Mouse (Mus musculus): Measurements from ENCODE around the gene Vldlr. TPM values are rescaled to one million over a fixed set of nuclear protein-coding genes. Genes with fewer than 3 reads are reported as not detected.

Vldlr gene
- not detected in 2 replicates for polyA plus RNA-seq (2012)

DNA sequence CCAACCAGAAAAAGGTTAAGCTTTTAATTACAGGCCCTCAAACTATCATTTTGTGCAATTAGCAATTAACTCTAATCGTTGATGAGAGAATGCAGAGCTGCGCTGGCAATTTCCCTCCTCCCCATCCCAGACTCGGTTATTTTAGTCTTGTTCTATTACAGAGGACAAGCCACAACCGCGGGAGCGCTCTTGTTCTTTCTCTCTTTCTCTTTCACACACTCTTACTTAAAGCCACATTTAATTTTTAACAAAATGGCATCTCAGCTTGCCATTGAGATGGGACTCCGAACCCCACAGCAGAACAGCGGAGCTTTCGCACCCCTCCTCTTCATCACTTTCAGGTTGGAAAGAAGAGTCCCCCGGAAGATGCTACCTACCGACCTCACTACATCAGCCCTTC is at the start of gene Vldlr:
Gene Vldlr (plus strand): TSS at position 167 of the 400 bp plus-strand sequence.
- no peaks in the 10 kb centered on the region for H3K9me3 ChIP-seq (ENCODE audit: control insufficient read depth, low read length)
- H3K27me3 ChIP-seq (ENCODE audit: control insufficient read depth), result peaks cover 41% of the 10 kb centered on the region
- no peaks in the 10 kb centered on the region for H3K36me3 ChIP-seq (ENCODE audit: control insufficient read depth)
- no peaks in the 10 kb centered on the region for H3K4me1 ChIP-seq (ENCODE audit: control insufficient read depth)
- TF ChIP-seq TAL1 (IDR thresholded peaks at IDR 0.05; ENCODE audit: low read length) (no peak), GATA1 (IDR thresholded peaks at IDR 0.05; ENCODE audit: low read length) (no peak)
- H3K4me3 ChIP-seq (replicated peaks), result peak within 1 kb of the TSS; percentile 53

DNA sequence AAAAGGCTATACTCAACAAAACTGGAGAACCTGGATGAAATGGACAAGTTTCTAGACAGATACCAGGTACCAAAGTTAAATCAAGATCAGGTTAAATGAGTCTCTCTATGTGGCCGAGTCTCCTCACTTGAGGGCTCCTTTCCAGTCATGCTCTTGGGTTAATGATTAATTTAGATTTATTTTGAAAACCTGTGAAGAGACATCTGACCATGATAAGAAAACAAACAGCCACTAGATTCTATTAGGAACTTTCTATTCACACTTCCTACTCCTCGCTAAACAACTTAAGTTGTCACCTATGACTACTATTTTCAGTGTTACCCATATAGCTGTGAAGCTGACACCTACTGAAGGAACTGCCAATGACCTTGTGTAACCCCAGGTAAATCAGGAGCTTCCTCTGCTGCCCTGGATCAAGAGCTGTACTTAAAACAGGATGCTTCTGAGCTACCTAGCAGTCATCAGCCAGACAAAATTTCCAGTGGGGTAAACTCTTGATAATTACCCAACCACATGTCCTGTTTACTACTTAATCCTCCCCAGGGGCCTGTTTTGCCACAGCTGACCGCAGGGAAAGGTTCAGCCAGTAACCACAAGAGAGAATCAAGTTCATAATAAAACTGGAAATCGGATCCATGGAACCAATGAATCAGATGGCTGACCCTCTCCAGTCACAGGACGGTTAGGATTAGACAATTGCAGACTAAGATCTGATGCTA is 48.5 kb upstream of the Vldlr start:
- TF ChIP-seq GATA1 (IDR thresholded peaks at IDR 0.05; ENCODE audit: low read length) (no peak), TAL1 (IDR thresholded peaks at IDR 0.05; ENCODE audit: low read length) (no peak)
- Histone ChIP-seq H3K27me3 (ENCODE audit: control insufficient read depth) (no peaks in the 10 kb centered on the region), H3K4me1 (ENCODE audit: control insufficient read depth) (no peaks in the 10 kb centered on the region), H3K4me3 (replicated peaks) (no peak overlapping the region), H3K9me3 (ENCODE audit: control insufficient read depth, low read length) (no peaks in the 10 kb centered on the region), H3K36me3 (ENCODE audit: control insufficient read depth) (no peaks in the 10 kb centered on the region)

DNA sequence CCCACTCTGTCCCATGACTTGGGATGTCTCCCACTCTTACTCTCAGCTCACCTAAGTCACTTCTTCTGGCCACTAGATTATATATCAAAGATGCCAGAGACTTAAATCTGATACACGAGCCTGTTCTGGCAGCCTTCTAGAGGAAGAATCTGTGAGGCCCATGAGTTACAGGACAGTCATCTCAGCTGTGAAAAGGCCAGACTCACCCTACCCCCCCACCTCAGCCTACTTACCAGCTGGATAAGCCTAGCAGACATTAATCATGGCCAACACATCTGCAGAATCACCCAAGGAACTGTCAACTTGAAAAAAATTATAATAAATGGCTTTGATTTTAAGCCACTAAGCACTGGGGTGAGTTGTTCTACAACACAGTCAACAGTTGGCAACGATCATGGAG is 42.4 kb upstream of the Vldlr start:
- Histone ChIP-seq H3K4me1 (ENCODE audit: control insufficient read depth) (no peaks in the 10 kb centered on the region), H3K27me3 (ENCODE audit: control insufficient read depth) (no peaks in the 10 kb centered on the region), H3K4me3 (replicated peaks) (no peak overlapping the region), H3K36me3 (ENCODE audit: control insufficient read depth) (no peaks in the 10 kb centered on the region), H3K9me3 (ENCODE audit: control insufficient read depth, low read length) (no peaks in the 10 kb centered on the region)
- TF ChIP-seq TAL1 (IDR thresholded peaks at IDR 0.05; ENCODE audit: low read length), result no peak

DNA sequence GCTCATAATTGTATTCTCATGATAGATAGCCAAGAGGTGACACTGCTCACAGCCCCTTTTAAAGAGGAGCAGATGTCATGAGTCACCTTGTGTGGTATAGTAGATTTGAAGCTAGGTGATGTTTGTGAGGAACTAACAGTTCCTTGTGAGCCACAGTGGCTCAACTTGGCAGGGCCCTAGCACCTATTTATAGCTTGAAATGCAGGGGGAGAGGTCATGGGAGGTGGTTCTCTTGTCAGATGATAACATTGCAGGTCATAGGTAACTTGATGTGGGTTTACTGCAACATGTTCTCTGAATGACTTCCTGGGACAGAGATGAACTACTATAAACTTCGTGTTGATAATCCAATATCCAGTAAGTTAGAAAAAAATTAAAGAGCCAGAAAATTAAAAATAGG is 40.7 kb upstream of the Vldlr start:
- H3K4me3 ChIP-seq (replicated peaks), result no peak overlapping the region
- no peaks in the 10 kb centered on the region for H3K27me3 ChIP-seq (ENCODE audit: control insufficient read depth)
- H3K9me3 ChIP-seq (ENCODE audit: control insufficient read depth, low read length), result no peaks in the 10 kb centered on the region
- no peaks in the 10 kb centered on the region for H3K4me1 ChIP-seq (ENCODE audit: control insufficient read depth)
- TF ChIP-seq GATA1 (IDR thresholded peaks at IDR 0.05; ENCODE audit: low read length), result no peak
- TF ChIP-seq TAL1 (IDR thresholded peaks at IDR 0.05; ENCODE audit: low read length), result no peak
- H3K36me3 ChIP-seq (ENCODE audit: control insufficient read depth), result no peaks in the 10 kb centered on the region

DNA sequence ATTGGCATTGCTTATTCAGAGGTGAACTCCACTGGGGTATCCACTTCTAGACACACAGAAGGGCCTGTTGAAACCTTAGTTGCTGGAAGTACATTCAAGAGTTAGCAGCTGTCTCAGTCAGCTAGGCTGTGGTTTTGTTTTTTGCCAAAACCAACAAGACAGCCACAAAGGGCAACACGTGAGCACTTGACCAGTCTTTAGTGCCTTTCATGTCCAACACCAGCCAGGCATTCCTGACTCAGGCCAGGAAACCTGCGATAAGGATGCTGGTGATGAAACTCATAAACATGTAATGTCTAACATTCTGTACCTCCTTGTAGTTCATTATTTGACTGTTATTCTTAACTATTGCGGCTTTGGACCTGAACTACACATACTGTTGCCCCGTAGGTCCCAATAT is 39.7 kb upstream of the Vldlr start:
- Histone ChIP-seq H3K36me3 (ENCODE audit: control insufficient read depth) (no peaks in the 10 kb centered on the region), H3K4me3 (replicated peaks) (no peak overlapping the region), H3K27me3 (ENCODE audit: control insufficient read depth) (no peaks in the 10 kb centered on the region), H3K9me3 (ENCODE audit: control insufficient read depth, low read length) (no peaks in the 10 kb centered on the region), H3K4me1 (ENCODE audit: control insufficient read depth) (no peaks in the 10 kb centered on the region)
- TF ChIP-seq TAL1 (IDR thresholded peaks at IDR 0.05; ENCODE audit: low read length) (no peak), GATA1 (IDR thresholded peaks at IDR 0.05; ENCODE audit: low read length) (no peak)

DNA sequence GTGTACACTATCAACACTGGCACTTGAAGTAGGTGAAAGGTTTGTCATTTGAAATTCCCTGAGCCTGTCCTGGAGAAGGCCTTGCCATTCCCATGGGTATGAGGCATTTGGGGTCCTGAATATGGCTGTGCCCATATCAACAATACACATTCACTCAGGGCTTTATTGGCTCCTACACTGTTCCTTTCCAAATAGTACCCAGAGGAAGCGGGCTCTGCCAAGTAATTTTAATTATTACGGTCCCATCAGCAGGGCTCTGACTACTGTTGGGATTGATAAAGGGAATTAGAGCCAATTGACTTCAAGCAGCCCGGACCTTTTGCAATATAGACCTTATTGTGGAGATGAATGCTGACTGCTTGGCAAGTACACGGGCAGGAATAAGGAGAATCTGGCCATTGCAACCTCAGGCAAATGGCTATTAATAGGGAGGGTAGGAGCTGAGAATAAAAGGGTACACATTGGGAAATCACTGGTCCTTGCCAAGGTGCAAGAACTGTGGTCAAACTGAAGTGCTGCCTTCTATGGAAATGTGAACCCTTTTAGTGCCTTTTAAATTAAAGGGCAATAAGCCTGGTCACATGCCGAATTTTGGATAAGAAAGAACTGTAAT is 38.0 kb upstream of the Vldlr start:
- Histone ChIP-seq H3K4me1 (ENCODE audit: control insufficient read depth) (no peaks in the 10 kb centered on the region), H3K9me3 (ENCODE audit: control insufficient read depth, low read length) (no peaks in the 10 kb centered on the region), H3K4me3 (replicated peaks) (no peak overlapping the region), H3K36me3 (ENCODE audit: control insufficient read depth) (no peaks in the 10 kb centered on the region), H3K27me3 (ENCODE audit: control insufficient read depth) (no peaks in the 10 kb centered on the region)
- TF ChIP-seq TAL1 (IDR thresholded peaks at IDR 0.05; ENCODE audit: low read length), result no peak
- no peak for TF ChIP-seq GATA1 (IDR thresholded peaks at IDR 0.05; ENCODE audit: low read length)

DNA sequence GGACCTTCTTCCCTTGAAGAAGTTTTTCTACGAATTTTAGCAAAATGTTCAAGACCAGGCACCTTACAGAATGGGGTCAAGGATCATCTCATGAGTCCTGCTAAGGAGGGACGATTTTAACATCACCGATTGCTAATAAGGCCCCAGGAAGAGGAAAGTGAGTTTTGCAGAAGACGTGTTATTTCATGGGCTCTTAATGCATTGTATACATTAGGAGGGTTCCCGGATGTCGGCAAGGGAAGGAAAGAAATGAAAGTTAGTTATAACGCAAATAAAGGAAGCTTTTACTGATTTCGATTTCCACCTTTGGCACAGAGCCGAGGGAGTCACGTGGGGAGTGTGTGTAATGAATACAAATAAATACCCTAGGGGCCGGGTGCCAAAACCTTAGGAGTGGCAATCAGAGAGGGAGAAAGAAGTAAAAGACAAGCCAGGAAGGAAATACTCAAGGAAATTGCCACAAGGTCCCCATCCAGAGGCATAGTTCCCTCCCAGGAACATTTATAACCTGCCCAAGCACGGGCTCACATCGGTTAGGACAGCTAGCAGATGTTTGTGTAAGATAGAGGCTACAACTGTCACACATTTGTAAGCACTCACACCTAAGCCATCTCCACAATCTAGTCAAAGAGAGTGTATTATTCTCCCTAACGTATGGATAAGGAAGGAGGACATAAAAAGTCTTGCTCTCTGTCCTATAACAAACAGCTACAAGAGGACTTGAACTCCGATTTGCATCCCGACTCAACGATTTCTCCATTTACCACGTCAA is 35.7 kb upstream of the Vldlr start:
- H3K4me1 ChIP-seq (ENCODE audit: control insufficient read depth), result no peaks in the 10 kb centered on the region
- H3K9me3 ChIP-seq (ENCODE audit: control insufficient read depth, low read length), result no peaks in the 10 kb centered on the region
- TF ChIP-seq TAL1 (IDR thresholded peaks at IDR 0.05; ENCODE audit: low read length) (no peak), GATA1 (IDR thresholded peaks at IDR 0.05; ENCODE audit: low read length) (no peak)
- H3K36me3 ChIP-seq (ENCODE audit: control insufficient read depth), result no peaks in the 10 kb centered on the region
- no peak overlapping the region for H3K4me3 ChIP-seq (replicated peaks)
- no peaks in the 10 kb centered on the region for H3K27me3 ChIP-seq (ENCODE audit: control insufficient read depth)

DNA sequence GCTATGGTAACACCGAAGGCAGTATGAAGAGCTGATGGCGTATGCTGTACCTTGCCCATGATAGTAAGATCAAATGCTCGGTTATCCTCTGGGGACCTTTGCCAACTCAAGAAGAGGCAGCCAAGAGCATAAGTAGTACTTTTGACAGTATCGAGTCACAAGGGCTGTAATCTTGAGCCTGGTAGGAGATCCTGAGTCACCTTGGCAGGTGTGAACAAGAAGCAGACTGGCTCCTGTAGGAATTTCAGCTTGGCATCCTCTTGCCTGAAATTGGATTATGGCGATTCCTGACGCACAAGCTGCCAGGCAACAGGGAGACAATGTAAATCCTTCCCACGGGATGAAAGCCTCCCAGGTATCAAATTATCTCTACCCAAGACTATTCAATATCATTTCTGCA is 32.8 kb upstream of the Vldlr start:
- H3K4me3 ChIP-seq (replicated peaks), result no peak overlapping the region
- no peaks in the 10 kb centered on the region for H3K27me3 ChIP-seq (ENCODE audit: control insufficient read depth)
- H3K4me1 ChIP-seq (ENCODE audit: control insufficient read depth), result no peaks in the 10 kb centered on the region
- TF ChIP-seq TAL1 (IDR thresholded peaks at IDR 0.05; ENCODE audit: low read length), result no peak
- no peak for TF ChIP-seq GATA1 (IDR thresholded peaks at IDR 0.05; ENCODE audit: low read length)
- no peaks in the 10 kb centered on the region for H3K9me3 ChIP-seq (ENCODE audit: control insufficient read depth, low read length)
- H3K36me3 ChIP-seq (ENCODE audit: control insufficient read depth), result no peaks in the 10 kb centered on the region

DNA sequence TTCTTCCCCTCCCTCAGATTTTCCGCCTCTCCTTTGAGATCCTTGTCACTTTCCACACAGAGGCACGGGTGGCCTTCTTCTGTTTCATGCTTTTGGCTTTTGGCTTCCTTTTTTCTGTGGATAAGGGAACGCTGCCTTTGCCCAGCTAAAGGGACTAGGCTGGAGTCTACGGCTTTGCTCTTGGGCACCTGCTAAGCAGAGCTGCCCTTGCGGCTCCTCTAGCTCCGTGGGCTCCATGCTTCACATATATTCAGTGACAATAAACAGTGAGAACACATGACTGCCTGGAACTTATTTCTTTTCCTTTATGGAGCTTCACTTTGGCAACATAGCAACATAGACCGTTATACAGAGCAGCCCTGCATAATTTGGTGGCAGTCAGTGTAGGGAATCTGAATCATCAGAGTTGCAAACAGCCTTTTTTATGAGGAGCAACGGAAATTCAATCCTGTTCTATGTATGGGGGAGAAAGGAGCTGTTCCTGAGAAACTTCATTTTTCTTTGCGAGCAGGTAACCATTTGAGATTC is 12.5 kb upstream of the Vldlr start:
- H3K9me3 ChIP-seq (ENCODE audit: control insufficient read depth, low read length), result no peaks in the 10 kb centered on the region

More for the DNA sequence above, 12.5 kb upstream of the Vldlr start:
- TF ChIP-seq TAL1 (IDR thresholded peaks at IDR 0.05; ENCODE audit: low read length) (no peak), GATA1 (IDR thresholded peaks at IDR 0.05; ENCODE audit: low read length) (no peak)
- Histone ChIP-seq H3K27me3 (ENCODE audit: control insufficient read depth) (no peaks in the 10 kb centered on the region), H3K4me1 (ENCODE audit: control insufficient read depth) (no peaks in the 10 kb centered on the region), H3K4me3 (replicated peaks) (no peak overlapping the region), H3K36me3 (ENCODE audit: control insufficient read depth) (no peaks in the 10 kb centered on the region)
